Mouse (Mus musculus): ENCODE data around the gene Tmem211.
A peak's percentile ranks its signal among the peaks of the same experiment; 100 is the strongest.

Tmem211 gene

DNA sequence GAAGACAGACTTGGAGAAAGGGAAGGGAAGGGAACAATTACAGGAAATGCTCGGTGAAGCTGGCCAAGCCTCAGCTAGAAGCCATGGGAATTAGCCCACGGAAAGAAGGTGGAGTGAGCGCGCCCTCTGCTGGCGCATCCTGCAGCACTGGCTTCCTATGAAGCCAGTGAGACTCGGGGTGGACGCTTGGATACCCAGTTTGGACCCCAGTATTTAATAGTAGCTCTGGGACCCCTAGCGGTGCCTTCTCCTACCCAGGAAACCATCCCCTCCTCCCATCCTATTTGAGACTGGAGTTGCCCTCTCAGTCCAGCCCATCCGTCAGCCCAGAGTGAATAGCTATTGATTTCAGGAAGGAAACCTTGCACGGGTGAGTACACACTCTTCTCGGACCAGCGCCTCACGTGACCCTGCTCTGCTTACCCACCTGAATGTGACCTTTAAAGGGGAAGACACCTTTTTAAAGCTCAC, at the start of gene Tmem211:
TSS of gene Tmem211 (plus strand) at position 278 of the 471 bp plus-strand sequence.
- Histone ChIP-seq H3K27me3 (ENCODE audit: insufficient read depth, low read length) (no peaks in the 10 kb centered on the region), H3K36me3 (ENCODE audit: insufficient read depth, low read length) (no peaks in the 10 kb centered on the region), H3K9me3 (ENCODE audit: low read length) (no peaks in the 10 kb centered on the region), H3K4me3 (replicated peaks; ENCODE audit: low read length) (peak within 1 kb of the TSS; percentile 60), H3K4me1 (replicated peaks; ENCODE audit: low read depth, low read length) (peaks cover 66% of the 10 kb centered on the region)
- TF ChIP-seq NANOG (IDR thresholded peaks at IDR 0.05; ENCODE audit: borderline replicate concordance, low read length) (no peak), CTCF (conservative IDR thresholded peaks at IDR 0.05; ENCODE audit: low read length) (peak; percentile 80)

DNA sequence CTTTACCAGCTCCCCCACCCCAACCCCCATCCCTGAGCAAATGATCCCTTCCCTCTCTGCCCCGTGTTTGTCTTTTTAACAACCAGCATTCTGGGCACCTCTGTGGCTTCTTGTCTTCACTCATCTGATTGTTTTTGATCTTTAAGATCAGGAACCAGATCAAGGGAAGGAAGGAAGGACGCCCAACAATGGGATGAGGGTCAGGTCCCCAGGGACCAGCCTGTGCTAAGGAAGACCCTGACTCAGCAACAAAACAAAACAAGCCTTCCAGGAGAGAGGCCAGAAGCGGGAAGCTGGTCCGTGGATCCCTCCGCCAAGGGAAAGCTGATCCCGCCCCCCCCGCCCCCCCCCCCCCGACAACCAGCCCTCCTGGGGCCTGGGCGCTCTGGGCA, 47.3 kb upstream of the Tmem211 start:
- TF ChIP-seq CTCF (conservative IDR thresholded peaks at IDR 0.05; ENCODE audit: low read length) = no peak
- no peak for TF ChIP-seq POU5F1 (IDR thresholded peaks at IDR 0.05; ENCODE audit: borderline replicate concordance, low read length)
- no peak for TF ChIP-seq NANOG (IDR thresholded peaks at IDR 0.05; ENCODE audit: borderline replicate concordance, low read length)
- peaks cover 25% of the 10 kb centered on the region for H3K36me3 ChIP-seq (ENCODE audit: insufficient read depth, low read length)
- H3K27me3 ChIP-seq (ENCODE audit: insufficient read depth, low read length) = no peaks in the 10 kb centered on the region
- H3K4me3 ChIP-seq (replicated peaks; ENCODE audit: low read length) = peak overlapping the region; percentile 75
- peaks cover 75% of the 10 kb centered on the region for H3K4me1 ChIP-seq (replicated peaks; ENCODE audit: low read depth, low read length)
- no peaks in the 10 kb centered on the region for H3K9me3 ChIP-seq (ENCODE audit: low read length)

DNA sequence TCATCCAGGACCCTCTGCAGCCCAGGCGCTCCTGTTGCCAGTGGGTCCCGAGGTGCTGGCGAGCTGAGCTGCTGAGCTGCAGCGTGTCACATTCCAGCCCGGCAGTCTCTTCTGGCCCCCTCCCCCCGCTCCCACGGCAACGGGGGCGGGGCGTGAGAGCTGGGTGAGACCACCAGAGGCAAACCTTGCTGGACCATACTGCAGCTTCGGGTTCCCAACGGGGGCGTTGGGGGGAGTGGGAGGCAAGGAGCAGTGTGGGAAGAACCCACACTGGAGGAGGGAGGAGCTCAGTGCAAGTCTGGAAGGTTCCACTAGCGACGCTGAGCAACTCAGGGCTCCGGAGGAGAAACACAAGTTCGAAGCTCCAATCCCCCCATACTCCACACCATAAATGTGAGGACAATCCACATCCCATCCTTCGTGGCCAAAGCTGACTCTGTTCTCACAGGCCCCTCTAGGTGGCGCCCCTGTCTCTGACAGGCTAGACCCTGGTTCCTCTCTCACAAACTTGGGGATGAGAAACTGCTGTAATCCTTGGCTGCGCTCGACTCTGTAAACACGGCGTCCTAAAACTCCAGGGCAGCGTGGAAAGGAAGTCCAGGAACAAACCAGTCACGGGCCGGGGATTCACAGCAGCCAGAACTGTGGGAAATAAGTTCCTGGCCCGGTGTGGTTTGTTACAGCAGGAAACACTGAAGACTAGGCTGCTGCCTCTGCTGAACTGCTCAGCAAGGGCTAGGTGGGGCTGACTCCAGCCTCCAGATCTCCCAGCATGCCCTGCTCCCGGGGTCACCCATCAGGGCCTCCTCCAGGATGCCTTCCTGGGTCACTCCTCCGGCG, 46.6 kb upstream of the Tmem211 start:
- Histone ChIP-seq H3K9me3 (ENCODE audit: low read length) (no peaks in the 10 kb centered on the region), H3K4me3 (replicated peaks; ENCODE audit: low read length) (peak overlapping the region; percentile 75), H3K4me1 (replicated peaks; ENCODE audit: low read depth, low read length) (peaks cover 69% of the 10 kb centered on the region), H3K36me3 (ENCODE audit: insufficient read depth, low read length) (peaks cover 29% of the 10 kb centered on the region), H3K27me3 (ENCODE audit: insufficient read depth, low read length) (no peaks in the 10 kb centered on the region)
- TF ChIP-seq CTCF (conservative IDR thresholded peaks at IDR 0.05; ENCODE audit: low read length) = peak; percentile 81
- no peak for TF ChIP-seq POU5F1 (IDR thresholded peaks at IDR 0.05; ENCODE audit: borderline replicate concordance, low read length)
- no peak for TF ChIP-seq NANOG (IDR thresholded peaks at IDR 0.05; ENCODE audit: borderline replicate concordance, low read length)

DNA sequence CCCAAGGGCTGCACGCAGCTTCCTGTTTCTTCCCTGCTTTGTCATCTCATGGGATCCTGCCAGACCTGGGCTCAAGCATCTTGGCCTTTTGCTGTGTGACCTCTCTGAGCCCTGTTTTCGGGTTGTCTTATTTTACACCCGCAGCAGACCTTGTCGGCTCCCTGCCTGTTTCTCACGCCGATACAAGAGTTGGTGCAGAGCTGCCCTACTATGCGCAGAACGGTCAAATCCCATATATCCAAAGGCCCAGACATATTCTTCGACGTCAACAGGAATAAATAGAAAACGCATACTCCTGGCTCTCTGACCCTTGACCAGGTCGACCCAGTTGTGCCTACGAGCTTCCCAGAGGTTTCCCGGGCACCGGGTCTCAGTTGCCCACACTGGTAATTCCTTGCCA, 46.0 kb upstream of the Tmem211 start:
- peaks cover 29% of the 10 kb centered on the region for H3K36me3 ChIP-seq (ENCODE audit: insufficient read depth, low read length)
- H3K4me3 ChIP-seq (replicated peaks; ENCODE audit: low read length) = peak overlapping the region; percentile 75
- H3K27me3 ChIP-seq (ENCODE audit: insufficient read depth, low read length) = no peaks in the 10 kb centered on the region
- H3K9me3 ChIP-seq (ENCODE audit: low read length) = no peaks in the 10 kb centered on the region
- H3K4me1 ChIP-seq (replicated peaks; ENCODE audit: low read depth, low read length) = peaks cover 62% of the 10 kb centered on the region
- TF ChIP-seq NANOG (IDR thresholded peaks at IDR 0.05; ENCODE audit: borderline replicate concordance, low read length) (no peak), CTCF (conservative IDR thresholded peaks at IDR 0.05; ENCODE audit: low read length) (no peak), POU5F1 (IDR thresholded peaks at IDR 0.05; ENCODE audit: borderline replicate concordance, low read length) (no peak)

DNA sequence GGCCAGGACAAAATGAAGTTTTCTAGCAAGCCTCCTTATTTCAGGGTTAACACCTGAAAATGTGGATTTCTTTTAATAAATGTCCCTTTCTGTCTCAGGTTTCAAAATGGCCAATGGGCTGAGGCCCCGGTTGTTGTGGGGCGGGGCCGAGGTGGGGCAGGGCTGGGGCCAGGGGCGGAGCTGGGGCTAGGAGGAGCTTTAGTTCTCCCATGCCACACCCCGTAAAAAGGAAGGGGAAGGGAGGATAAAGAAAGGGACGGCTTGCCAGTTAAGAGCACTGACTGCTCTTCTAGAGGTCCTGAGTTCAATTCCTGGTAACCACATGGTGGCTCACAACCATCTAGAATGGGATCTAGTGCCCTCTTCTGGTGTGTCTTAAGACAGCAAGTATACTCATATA, 45.3 kb upstream of the Tmem211 start:
- Histone ChIP-seq H3K4me1 (replicated peaks; ENCODE audit: low read depth, low read length) (peaks cover 57% of the 10 kb centered on the region), H3K36me3 (ENCODE audit: insufficient read depth, low read length) (peaks cover 30% of the 10 kb centered on the region), H3K9me3 (ENCODE audit: low read length) (no peaks in the 10 kb centered on the region), H3K27me3 (ENCODE audit: insufficient read depth, low read length) (no peaks in the 10 kb centered on the region), H3K4me3 (replicated peaks; ENCODE audit: low read length) (peak overlapping the region; percentile 75)
- TF ChIP-seq CTCF (conservative IDR thresholded peaks at IDR 0.05; ENCODE audit: low read length) (no peak), NANOG (IDR thresholded peaks at IDR 0.05; ENCODE audit: borderline replicate concordance, low read length) (no peak), POU5F1 (IDR thresholded peaks at IDR 0.05; ENCODE audit: borderline replicate concordance, low read length) (no peak)

DNA sequence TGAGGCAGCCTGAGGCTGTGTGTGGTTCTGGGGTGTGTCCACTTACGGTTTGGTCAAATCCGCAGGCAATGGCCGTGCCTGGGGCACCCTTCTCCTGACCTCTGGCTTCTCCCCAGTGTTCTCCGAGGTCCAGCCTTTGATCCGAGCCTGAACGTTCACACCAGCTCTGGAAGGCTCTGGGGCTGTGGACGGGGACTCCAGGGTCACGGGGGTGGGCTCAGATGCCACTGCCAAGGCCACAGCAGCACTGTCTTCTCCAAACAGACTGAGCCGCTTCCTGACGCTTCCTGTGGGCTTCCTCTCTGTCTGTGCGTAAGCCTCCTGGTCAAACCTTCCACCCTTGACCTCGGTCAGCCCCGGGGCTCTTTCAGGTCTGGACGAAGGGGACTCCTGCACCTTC, 36.2 kb upstream of the Tmem211 start:
- no peak for TF ChIP-seq NANOG (IDR thresholded peaks at IDR 0.05; ENCODE audit: borderline replicate concordance, low read length)
- no peak for TF ChIP-seq CTCF (conservative IDR thresholded peaks at IDR 0.05; ENCODE audit: low read length)
- TF ChIP-seq POU5F1 (IDR thresholded peaks at IDR 0.05; ENCODE audit: borderline replicate concordance, low read length) = no peak
- Histone ChIP-seq H3K9me3 (ENCODE audit: low read length) (no peaks in the 10 kb centered on the region), H3K27me3 (ENCODE audit: insufficient read depth, low read length) (peaks cover 5% of the 10 kb centered on the region; the same call in 1 of the 2 replicates), H3K36me3 (ENCODE audit: insufficient read depth, low read length) (peaks cover 44% of the 10 kb centered on the region), H3K4me1 (replicated peaks; ENCODE audit: low read depth, low read length) (peaks cover 59% of the 10 kb centered on the region), H3K4me3 (replicated peaks; ENCODE audit: low read length) (no peak overlapping the region)

DNA sequence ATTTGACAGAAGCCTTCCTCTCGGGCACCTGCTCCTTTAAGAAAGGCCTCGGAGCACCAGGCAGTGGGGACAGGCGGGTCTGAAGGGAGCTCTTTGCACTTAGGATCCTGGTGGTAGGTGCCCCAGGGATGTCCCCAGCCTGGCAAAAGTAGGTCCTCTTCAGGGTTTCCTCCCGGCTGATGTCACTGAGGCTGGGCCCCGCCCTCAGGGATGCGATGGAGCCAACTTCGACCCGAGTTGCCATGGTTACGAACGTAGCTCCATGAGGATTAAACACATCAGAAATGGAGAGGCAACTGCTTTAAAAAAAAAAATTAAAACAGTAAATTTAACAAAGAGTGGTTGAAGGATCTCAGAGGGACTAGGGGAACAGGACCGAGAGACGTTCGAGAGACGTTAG, 34.8 kb upstream of the Tmem211 start:
- Histone ChIP-seq H3K27me3 (ENCODE audit: insufficient read depth, low read length) (peaks cover 10% of the 10 kb centered on the region; the same call in 1 of the 2 replicates), H3K9me3 (ENCODE audit: low read length) (no peaks in the 10 kb centered on the region), H3K36me3 (ENCODE audit: insufficient read depth, low read length) (peaks cover 39% of the 10 kb centered on the region), H3K4me3 (replicated peaks; ENCODE audit: low read length) (no peak overlapping the region), H3K4me1 (replicated peaks; ENCODE audit: low read depth, low read length) (peaks cover 56% of the 10 kb centered on the region)
- no peak for TF ChIP-seq CTCF (conservative IDR thresholded peaks at IDR 0.05; ENCODE audit: low read length)
- TF ChIP-seq NANOG (IDR thresholded peaks at IDR 0.05; ENCODE audit: borderline replicate concordance, low read length) = no peak
- TF ChIP-seq POU5F1 (IDR thresholded peaks at IDR 0.05; ENCODE audit: borderline replicate concordance, low read length) = no peak

DNA sequence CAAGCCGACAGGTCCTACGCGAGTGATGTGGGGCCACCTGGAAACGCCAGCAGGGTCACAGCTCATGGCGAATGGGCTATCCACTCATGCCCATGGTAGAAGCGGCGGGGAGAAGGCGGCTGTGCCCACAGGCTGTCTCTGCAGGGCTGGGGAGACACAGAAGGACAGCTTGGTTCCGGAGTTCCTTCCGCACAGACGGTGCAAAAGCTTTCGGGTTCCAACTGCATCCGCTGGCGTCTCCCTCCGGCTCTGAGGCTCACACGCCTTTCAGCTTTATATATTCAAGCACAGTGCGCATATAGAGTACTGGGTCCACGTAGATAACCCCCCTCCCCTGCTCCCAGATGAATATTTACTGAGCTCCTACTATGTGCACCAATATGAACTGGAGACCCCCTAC, 32.9 kb upstream of the Tmem211 start:
- TF ChIP-seq POU5F1 (IDR thresholded peaks at IDR 0.05; ENCODE audit: borderline replicate concordance, low read length) (no peak), CTCF (conservative IDR thresholded peaks at IDR 0.05; ENCODE audit: low read length) (no peak), NANOG (IDR thresholded peaks at IDR 0.05; ENCODE audit: borderline replicate concordance, low read length) (no peak)
- H3K4me3 ChIP-seq (replicated peaks; ENCODE audit: low read length) = peak overlapping the region; percentile 67
- no peaks in the 10 kb centered on the region for H3K9me3 ChIP-seq (ENCODE audit: low read length)
- H3K4me1 ChIP-seq (replicated peaks; ENCODE audit: low read depth, low read length) = peaks cover 55% of the 10 kb centered on the region
- H3K27me3 ChIP-seq (ENCODE audit: insufficient read depth, low read length) = peaks cover 10% of the 10 kb centered on the region; the same call in 1 of the 2 replicates
- peaks cover 32% of the 10 kb centered on the region for H3K36me3 ChIP-seq (ENCODE audit: insufficient read depth, low read length)

All from E14TG2a.4 (cell line).